Mouse (Mus musculus): Measurements from ENCODE around the gene Gm16181. TPM values are rescaled to one million over a fixed set of nuclear protein-coding genes. Genes with fewer than 3 reads are reported as not detected.

Gene Gm16181
- polyA plus RNA-seq, 1 experiment from 2014 or later: 0.62 TPM

DNA sequence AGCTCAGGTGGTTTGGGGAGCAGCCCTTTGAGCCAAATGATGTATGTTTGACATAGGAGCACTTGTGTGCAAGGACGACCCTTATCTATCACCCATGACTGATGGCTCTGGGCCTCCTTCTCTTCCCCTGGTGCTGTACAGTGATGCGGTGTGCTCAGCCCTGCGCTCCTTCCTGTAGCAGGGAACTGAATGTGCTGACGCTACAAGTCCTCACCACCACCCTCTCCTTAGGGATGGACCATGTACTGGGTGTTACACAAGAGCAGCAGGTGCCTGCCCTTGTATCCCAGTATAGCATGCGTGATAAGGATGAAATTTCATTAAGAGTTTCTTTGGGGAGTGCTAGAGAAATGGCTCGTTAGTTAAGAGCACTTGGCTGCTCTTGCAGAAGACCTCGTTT is 26.5 kb downstream of the Gm16181 start:
- no peaks in the 10 kb centered on the region for H3K27me3 ChIP-seq
- no peak for ATAC-seq (ENCODE audit: low FRiP score)
- peaks cover 87% of the 10 kb centered on the region for H3K36me3 ChIP-seq
- H3K4me2 ChIP-seq (replicated peaks): no peak overlapping the region
- H3K9me3 ChIP-seq (replicated peaks): no peaks in the 10 kb centered on the region
- H3K9ac ChIP-seq: no peak overlapping the region
- peaks cover 36% of the 10 kb centered on the region for H3K4me1 ChIP-seq
- H3K4me3 ChIP-seq: no peak overlapping the region
- WGBS: 91% methylated on average over 7 of the region's 7 CpGs
- H3K27ac ChIP-seq: no peak overlapping the region

- Histone ChIP-seq H3K4me1 (peaks cover 27% of the 10 kb centered on the region), H3K9ac (no peak overlapping the region), H3K27ac (no peak overlapping the region), H3K27me3 (no peaks in the 10 kb centered on the region), H3K4me3 (no peak overlapping the region), H3K36me3 (peaks cover 97% of the 10 kb centered on the region), H3K4me2 (replicated peaks) (no peak overlapping the region), H3K9me3 (replicated peaks) (no peaks in the 10 kb centered on the region)
- ATAC-seq (ENCODE audit: low FRiP score): no peak
- WGBS: 86% methylated on average over 14 of the region's 14 CpGs
Observed at GRCm38 (mm10) chr17:35248986-35249385, 28.4 kb downstream of the Gm16181 start.

DNA sequence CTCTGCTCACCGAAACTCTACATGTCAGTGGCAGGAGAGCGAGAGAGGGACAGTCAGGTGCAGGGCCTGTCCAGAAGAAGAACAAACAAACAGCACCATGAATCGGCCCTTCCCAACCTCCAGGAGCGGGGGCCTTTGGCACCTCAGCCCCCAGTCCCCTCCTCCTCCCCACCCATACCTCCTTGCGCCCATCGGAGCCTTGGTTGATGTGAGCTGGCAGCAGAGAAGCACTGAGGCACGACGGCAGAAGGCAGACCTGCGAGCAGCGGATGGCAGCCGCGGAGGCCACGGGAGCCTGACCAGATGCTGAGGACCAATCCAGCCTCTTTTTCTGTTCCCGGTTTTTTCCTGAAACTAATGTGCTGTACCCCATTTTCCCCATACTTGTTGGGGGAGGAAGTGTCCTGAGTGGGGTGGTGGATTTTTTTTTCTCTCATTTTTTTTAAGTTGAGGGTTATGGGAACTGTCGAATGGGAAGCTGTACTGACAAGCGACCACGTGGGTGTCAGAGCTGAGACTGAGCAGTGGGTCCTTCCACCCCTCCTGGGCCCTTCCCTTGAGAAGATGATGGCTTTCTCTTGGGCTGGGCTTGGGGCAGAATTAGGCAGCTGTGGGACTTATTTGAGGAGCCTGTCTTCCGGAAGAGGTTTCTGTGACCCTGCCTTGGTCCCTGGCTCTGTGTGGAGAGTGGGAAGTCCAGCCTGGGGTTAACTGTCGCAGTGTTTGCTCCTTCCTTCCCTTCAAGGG is 29.0 kb downstream of the Gm16181 start:
- H3K27me3 ChIP-seq: no peaks in the 10 kb centered on the region
- no peak for ATAC-seq (ENCODE audit: low FRiP score)
- peaks cover 21% of the 10 kb centered on the region for H3K4me1 ChIP-seq
- H3K36me3 ChIP-seq: peaks cover 94% of the 10 kb centered on the region
- no peak overlapping the region for H3K4me3 ChIP-seq
- H3K4me2 ChIP-seq (replicated peaks): no peak overlapping the region
- WGBS: 89% methylated on average over 19 of the region's 19 CpGs
- H3K9ac ChIP-seq: peak overlapping the region; percentile 27; the same call in 1 of the 2 replicates
- no peaks in the 10 kb centered on the region for H3K9me3 ChIP-seq (replicated peaks)
- no peak overlapping the region for H3K27ac ChIP-seq

DNA sequence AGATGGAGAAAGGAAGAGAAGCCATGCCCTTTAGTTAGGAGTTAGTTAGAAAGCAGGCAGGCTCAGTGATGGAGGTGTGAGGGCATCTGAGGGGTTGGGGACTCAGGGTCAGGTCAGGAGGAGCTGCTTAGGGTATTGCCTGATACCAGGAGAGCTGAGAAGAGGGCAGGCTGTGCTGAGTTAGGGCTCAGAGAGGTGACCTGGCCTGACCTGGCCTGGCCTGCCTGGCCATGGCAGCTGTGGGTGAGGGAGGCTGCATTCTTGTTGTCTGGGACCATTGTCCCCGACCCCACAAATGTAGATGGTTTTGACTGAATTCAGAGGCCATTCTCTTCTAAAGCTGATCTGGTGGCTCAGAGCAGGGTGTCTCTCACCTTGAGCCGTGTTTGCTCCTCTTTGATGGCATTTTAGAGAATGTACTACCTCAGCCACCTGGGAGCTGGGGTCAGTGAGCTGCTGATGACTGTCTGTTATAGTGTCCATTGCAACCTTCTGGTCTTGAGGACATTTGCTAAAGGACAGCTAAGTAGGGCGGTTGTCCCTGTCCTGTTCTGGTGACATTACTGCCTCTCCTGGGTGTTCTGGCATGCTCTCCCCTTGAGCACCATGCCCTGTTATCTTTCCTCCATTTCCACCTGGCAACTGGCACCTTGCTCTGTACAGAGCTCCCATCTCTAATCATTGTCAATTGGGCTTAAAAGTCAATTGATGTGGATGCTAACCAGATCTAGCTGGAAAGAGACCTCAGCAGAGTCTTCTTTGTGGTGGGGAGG is 29.9 kb downstream of the Gm16181 start:
- Histone ChIP-seq H3K9me3 (replicated peaks) (no peaks in the 10 kb centered on the region), H3K36me3 (peaks cover 87% of the 10 kb centered on the region), H3K4me2 (replicated peaks) (no peak overlapping the region), H3K4me3 (no peak overlapping the region), H3K27ac (no peak overlapping the region), H3K27me3 (no peaks in the 10 kb centered on the region), H3K4me1 (peaks cover 11% of the 10 kb centered on the region), H3K9ac (no peak overlapping the region)
- 92% methylated on average over 3 of the region's 3 CpGs for WGBS
- no peak for ATAC-seq (ENCODE audit: low FRiP score)

- Histone ChIP-seq H3K9me3 (replicated peaks) (no peaks in the 10 kb centered on the region), H3K4me3 (no peak overlapping the region), H3K4me2 (replicated peaks) (no peak overlapping the region), H3K27ac (no peak overlapping the region), H3K36me3 (peaks cover 80% of the 10 kb centered on the region), H3K4me1 (peaks cover 4% of the 10 kb centered on the region), H3K27me3 (no peaks in the 10 kb centered on the region), H3K9ac (no peak overlapping the region; the same call in 1 of the 2 replicates)
- no peak for ATAC-seq (ENCODE audit: low FRiP score)
- 87% methylated on average over 15 of the region's 15 CpGs for WGBS
Observed at GRCm38 (mm10) chr17:35251162-35251719, 30.6 kb downstream of the Gm16181 start.

DNA sequence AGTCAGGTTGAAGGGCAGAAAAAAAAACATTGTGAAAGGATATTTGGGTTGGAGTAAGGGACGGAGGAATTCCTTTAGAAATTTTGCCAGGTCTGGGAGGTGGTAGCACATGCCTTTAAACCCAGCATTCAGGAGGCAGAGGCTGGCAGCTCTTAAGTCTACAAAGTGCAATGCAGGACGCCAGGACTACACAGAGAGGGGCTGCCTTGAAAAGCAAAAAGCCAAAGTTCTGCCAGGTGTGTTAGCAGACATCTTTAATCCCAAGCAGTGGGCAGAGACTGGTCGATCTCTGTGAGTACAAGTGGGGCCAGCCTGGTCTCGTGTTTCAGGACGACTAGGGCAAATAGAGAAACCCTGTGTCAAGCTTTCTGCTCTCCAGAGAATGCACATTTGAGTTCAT is 31.3 kb downstream of the Gm16181 start:
- Histone ChIP-seq H3K36me3 (peaks cover 72% of the 10 kb centered on the region), H3K9ac (no peak overlapping the region)
- ATAC-seq (ENCODE audit: low FRiP score): no peak

GRCm38 (mm10) chr17:35252619-35253292 is 32.1 kb downstream of the Gm16181 start:
- Histone ChIP-seq H3K27ac (no peak overlapping the region), H3K4me1 (peaks cover under 1% of the 10 kb centered on the region; the same call in 1 of the 2 replicates), H3K4me3 (no peak overlapping the region), H3K4me2 (replicated peaks) (no peak overlapping the region), H3K9me3 (replicated peaks) (no peaks in the 10 kb centered on the region), H3K9ac (no peak overlapping the region), H3K36me3 (peaks cover 65% of the 10 kb centered on the region), H3K27me3 (no peaks in the 10 kb centered on the region)
- 87% methylated on average over 18 of the region's 18 CpGs for WGBS
- ATAC-seq (ENCODE audit: low FRiP score): no peak

More for the DNA sequence above, 31.3 kb downstream of the Gm16181 start:
- Histone ChIP-seq H3K4me1 (no peaks in the 10 kb centered on the region), H3K4me3 (no peak overlapping the region), H3K9me3 (replicated peaks) (no peaks in the 10 kb centered on the region), H3K4me2 (replicated peaks) (no peak overlapping the region), H3K27ac (no peak overlapping the region), H3K27me3 (no peaks in the 10 kb centered on the region)
- 84% methylated on average over 5 of the region's 5 CpGs for WGBS

DNA sequence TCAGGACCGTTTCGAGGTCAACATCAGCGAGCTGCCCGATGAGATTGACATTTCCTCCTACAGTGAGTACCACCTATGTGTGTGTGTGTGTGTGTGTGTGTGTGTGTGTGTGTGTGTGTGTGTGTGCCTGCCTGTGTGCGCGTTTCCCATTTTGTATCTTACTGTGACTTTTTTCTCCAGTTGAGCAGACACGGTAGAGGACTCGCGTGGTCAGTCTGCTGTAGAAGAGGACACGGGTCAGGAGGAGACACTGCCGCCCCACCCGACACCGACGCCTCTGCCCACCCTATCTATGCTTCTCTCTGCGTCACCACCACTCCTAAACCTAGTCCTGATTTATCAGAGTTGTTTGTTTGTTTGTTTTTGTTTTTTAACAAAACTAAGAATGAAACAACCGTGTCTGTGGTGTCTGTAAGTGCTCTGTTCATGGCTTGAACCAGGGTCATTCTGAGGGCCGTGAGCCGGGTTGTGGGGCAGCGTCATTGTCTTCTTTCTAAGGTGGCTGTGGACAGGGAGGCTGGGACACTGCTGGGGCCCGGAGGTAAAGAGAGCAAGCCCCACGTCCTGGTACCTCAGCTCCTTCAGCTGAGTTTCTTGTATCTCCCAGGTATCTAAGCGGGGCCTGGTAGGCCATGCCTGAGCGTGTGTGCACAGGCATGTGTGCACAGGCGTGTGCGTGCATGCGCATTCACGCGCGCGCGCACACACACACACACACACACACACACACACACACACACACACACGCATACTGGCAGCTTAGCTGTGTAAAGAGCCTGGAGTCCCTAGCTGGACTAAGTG is 32.9 kb downstream of the Gm16181 start:
- Histone ChIP-seq H3K4me1 (peaks cover 3% of the 10 kb centered on the region), H3K9me3 (replicated peaks) (no peaks in the 10 kb centered on the region), H3K4me2 (replicated peaks) (no peak overlapping the region), H3K4me3 (no peak overlapping the region), H3K27ac (no peak overlapping the region), H3K36me3 (peaks cover 57% of the 10 kb centered on the region), H3K27me3 (no peaks in the 10 kb centered on the region), H3K9ac (no peak overlapping the region)
- 88% methylated on average over 32 of the region's 32 CpGs for WGBS
- no peak for ATAC-seq (ENCODE audit: low FRiP score)

- Histone ChIP-seq H3K9me3 (replicated peaks) (no peaks in the 10 kb centered on the region), H3K9ac (no peak overlapping the region), H3K27me3 (0 out of 2 replicates have a peak, but pooled peaks cover 2% of the 10 kb centered on the region), H3K27ac (no peak overlapping the region), H3K4me1 (peaks cover 3% of the 10 kb centered on the region), H3K4me2 (replicated peaks) (no peak overlapping the region), H3K36me3 (peaks cover 48% of the 10 kb centered on the region), H3K4me3 (no peak overlapping the region)
- peak; percentile 26; the same call in 1 of the 2 replicates for ATAC-seq (ENCODE audit: low FRiP score)
- WGBS: 58% methylated on average over 11 of the region's 11 CpGs
Observed at GRCm38 (mm10) chr17:35254241-35255098, 33.8 kb downstream of the Gm16181 start.

- Histone ChIP-seq H3K4me2 (replicated peaks) (no peak overlapping the region), H3K27ac (no peak overlapping the region), H3K4me1 (peaks cover 3% of the 10 kb centered on the region), H3K27me3 (0 out of 2 replicates have a peak, but pooled peaks cover 8% of the 10 kb centered on the region), H3K4me3 (no peak overlapping the region), H3K36me3 (peaks cover 39% of the 10 kb centered on the region), H3K9me3 (replicated peaks) (no peaks in the 10 kb centered on the region), H3K9ac (no peak overlapping the region; the same call in 1 of the 2 replicates)
- 79% methylated on average over 3 of the region's 3 CpGs for WGBS
- ATAC-seq (ENCODE audit: low FRiP score): no peak
Observed at GRCm38 (mm10) chr17:35255301-35255700, 34.7 kb downstream of the Gm16181 start.

GRCm38 (mm10) chr17:35255704-35256103 is 35.1 kb downstream of the Gm16181 start:
- H3K36me3 ChIP-seq: peaks cover 35% of the 10 kb centered on the region
- H3K4me2 ChIP-seq (replicated peaks): no peak overlapping the region
- WGBS: 65% methylated on average over 4 of the region's 4 CpGs
- no peak for ATAC-seq (ENCODE audit: low FRiP score)
- H3K4me3 ChIP-seq: no peak overlapping the region
- H3K27me3 ChIP-seq: 0 out of 2 replicates have a peak, but pooled peaks cover 8% of the 10 kb centered on the region
- H3K27ac ChIP-seq: no peak overlapping the region
- H3K9me3 ChIP-seq (replicated peaks): no peaks in the 10 kb centered on the region
- H3K9ac ChIP-seq: no peak overlapping the region; the same call in 1 of the 2 replicates
- H3K4me1 ChIP-seq: peaks cover 3% of the 10 kb centered on the region

Data from hindbrain, embryonic 12.5 days (tissue).